Mouse (Mus musculus): ENCODE results near the gene Mmp14. TPM values are rescaled to one million over a fixed set of nuclear protein-coding genes. Genes with fewer than 3 reads are reported as not detected.

Gene Mmp14
- total RNA-seq, 2 experiments from 2014 or later: 8.5 to 14.0 TPM

GRCm38 (mm10) chr14:54443712-54444618 lies 12.6 kb downstream of the Mmp14 start:
- no peak for TF ChIP-seq CTCF (IDR thresholded peaks at IDR 0.05)
- peak overlapping the region; percentile 83 for H3K27ac ChIP-seq
- peak; percentile 77 for DNase-seq
- peak overlapping the region; percentile 21 for H3K4me3 ChIP-seq
- intact Hi-C loops (cut with DNase I): no loop called here

- peak overlapping the region; percentile 20; the same call in 1 of the 2 replicates for H3K27ac ChIP-seq
- DNase-seq: peak; percentile 51
- H3K4me3 ChIP-seq: no peak overlapping the region
- intact Hi-C loops (cut with DNase I): loop anchor here (5.0 kb wide), 1 partner anchor 33 kb away; no protein-coding TSS in a partner anchor
- no peak for TF ChIP-seq CTCF (IDR thresholded peaks at IDR 0.05)
Measured at GRCm38 (mm10) chr14:54445476-54445875, 14.1 kb downstream of the Mmp14 start.

- intact Hi-C loops (cut with DNase I): no loop called here
- Histone ChIP-seq H3K27ac (no peak overlapping the region), H3K4me3 (no peak overlapping the region)
- TF ChIP-seq CTCF (IDR thresholded peaks at IDR 0.05): no peak
- DNase-seq: no peak
Measured at GRCm38 (mm10) chr14:54453566-54453965, 22.2 kb downstream of the Mmp14 start.

GRCm38 (mm10) chr14:54454669-54455528 lies 23.5 kb downstream of the Mmp14 start:
- Histone ChIP-seq H3K4me3 (no peak overlapping the region), H3K27ac (no peak overlapping the region)
- no peak for DNase-seq
- TF ChIP-seq CTCF (IDR thresholded peaks at IDR 0.05): no peak
- intact Hi-C loops (cut with DNase I): no loop called here

GRCm38 (mm10) chr14:54457907-54458569 lies 26.6 kb downstream of the Mmp14 start:
- Histone ChIP-seq H3K4me3 (no peak overlapping the region), H3K27ac (no peak overlapping the region)
- no peak for DNase-seq
- TF ChIP-seq CTCF (IDR thresholded peaks at IDR 0.05): no peak
- intact Hi-C loops (cut with DNase I): no loop called here

DNA sequence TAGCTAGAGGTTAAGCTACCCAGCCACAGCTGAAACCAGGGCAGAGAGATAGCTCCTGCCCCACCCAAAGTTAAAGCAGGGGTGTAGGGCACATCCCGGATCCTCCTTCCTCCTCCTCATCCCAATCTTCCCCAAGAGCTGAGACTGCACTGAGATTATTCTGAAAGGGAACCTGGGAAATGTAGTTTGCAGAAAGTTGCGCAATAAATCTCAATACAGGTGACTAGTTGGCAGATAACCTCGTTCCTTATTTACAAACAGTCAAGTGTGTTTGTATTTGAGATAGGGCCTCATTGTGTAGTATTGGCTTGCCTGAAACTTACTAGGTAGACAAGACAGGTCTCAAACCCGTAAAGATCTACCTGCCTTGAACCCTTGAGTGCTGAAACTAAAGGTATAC lies 30.7 kb downstream of the Mmp14 start:
- DNase-seq: no peak
- TF ChIP-seq CTCF (IDR thresholded peaks at IDR 0.05): no peak
- no peak overlapping the region for H3K27ac ChIP-seq
- intact Hi-C loops (cut with DNase I): loop anchor here (5.0 kb wide), 1 partner anchor 50 kb away; no protein-coding TSS in a partner anchor
- H3K4me3 ChIP-seq: no peak overlapping the region

- Histone ChIP-seq H3K27ac (peak overlapping the region; percentile 90), H3K4me3 (peak overlapping the region; percentile 98)
- no peak for TF ChIP-seq CTCF (IDR thresholded peaks at IDR 0.05)
- no peak for DNase-seq
- intact Hi-C loops (cut with DNase I): loop anchor here (5.0 kb wide), 1 partner anchor 49 kb away; no protein-coding TSS in a partner anchor
Measured at GRCm38 (mm10) chr14:54463108-54463958, 31.9 kb downstream of the Mmp14 start.

DNA sequence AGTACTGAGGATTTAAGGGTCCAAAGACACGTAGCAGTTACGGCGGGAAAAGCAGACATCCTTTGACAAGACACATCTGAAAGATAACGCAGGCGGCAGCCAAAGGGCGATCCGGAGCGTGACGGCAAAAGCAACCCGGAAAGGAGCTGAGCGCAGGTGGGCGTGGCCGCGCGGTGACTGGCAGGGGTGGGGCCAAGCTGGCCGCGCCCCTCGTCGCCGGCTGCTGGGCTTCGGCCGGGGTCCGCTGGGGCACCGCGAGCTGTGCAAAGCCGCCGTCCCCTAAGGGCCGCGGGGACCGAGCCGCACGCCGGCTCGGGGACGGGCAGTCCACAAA lies 32.5 kb downstream of the Mmp14 start, which contains the start of gene Lrp10:
TSS of gene Lrp10 (plus strand) at position 179 of the 334 bp plus-strand sequence.
- TF ChIP-seq CTCF (IDR thresholded peaks at IDR 0.05): no peak
- H3K4me3 ChIP-seq: peak within 1 kb of the TSS; percentile 98
- peak within 1 kb of the TSS; percentile 90 for H3K27ac ChIP-seq
- DNase-seq: peak; percentile 92
- intact Hi-C loops (cut with DNase I): loop anchor here (5.0 kb wide), 1 partner anchor 48 kb away; no protein-coding TSS in a partner anchor

DNA sequence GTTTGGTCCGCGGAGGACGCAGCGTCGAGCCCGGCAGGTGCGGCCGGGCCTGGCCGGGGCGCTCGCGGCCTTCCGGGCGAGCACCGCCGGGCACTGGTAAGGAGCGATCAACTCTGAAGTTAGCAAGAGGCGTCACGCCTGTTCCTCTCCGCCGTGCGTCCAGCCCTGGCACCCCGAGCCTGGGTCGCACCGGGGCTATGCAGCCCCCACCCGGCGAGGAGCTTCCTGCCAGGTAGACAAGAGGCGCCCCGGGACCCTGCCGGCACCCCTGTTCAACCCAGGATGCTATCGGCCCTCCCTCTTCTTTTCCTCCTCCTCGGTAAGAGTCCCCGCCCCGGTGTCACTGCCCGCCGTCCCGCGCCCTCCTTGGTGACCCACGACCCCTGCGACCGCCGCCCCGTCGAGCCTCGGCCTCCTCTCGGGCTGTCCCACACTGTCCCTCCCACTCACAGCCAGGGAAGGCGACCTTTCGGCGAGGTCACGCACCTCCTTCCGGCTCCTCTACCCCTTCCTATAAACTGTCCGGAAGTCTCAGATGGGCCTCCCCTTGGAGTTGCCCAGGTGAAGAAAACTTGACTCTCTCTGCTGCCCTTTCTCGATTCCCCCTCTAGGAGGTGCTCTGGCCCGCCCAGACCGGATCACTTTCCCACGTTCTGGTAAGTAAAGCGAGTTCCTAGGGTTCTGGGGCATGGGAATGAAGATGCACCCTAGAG lies 33.0 kb downstream of the Mmp14 start:
- TF ChIP-seq CTCF (IDR thresholded peaks at IDR 0.05): peak; percentile 73

DNA sequence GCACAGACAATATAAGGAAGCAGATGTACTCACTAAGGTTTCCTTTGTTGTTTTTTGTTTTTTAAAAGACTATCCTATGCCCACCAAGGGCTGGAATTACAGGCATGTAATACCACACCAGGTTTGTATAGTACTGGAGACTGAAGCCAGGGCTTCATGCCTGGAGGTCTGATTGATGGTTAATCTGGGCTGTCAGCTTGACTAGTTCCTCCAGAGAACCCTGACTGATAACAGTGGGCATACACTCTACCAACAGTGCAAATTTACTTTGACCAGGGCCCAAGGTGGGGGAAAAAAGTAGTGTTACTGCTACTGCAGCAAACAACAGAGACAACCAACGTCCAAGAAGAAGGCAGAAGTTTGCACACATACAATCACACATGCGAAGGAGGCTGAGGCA lies 40.1 kb downstream of the Mmp14 start:
- no peak for TF ChIP-seq CTCF (IDR thresholded peaks at IDR 0.05)
- intact Hi-C loops (cut with DNase I): no loop called here
- H3K27ac ChIP-seq: no peak overlapping the region
- no peak for DNase-seq
- no peak overlapping the region for H3K4me3 ChIP-seq

More for the DNA sequence above, 33.0 kb downstream of the Mmp14 start:
- H3K4me3 ChIP-seq: peak overlapping the region; percentile 98
- DNase-seq: peak; percentile 76
- intact Hi-C loops (cut with DNase I): loop anchor here (5.0 kb wide), 1 partner anchor 48 kb away; no protein-coding TSS in a partner anchor
- peak overlapping the region; percentile 90 for H3K27ac ChIP-seq

- TF ChIP-seq CTCF (IDR thresholded peaks at IDR 0.05): no peak
- intact Hi-C loops (cut with DNase I): no loop called here
- Histone ChIP-seq H3K4me3 (no peak overlapping the region), H3K27ac (no peak overlapping the region)
- no peak for DNase-seq
Measured at GRCm38 (mm10) chr14:54472671-54473070, 41.3 kb downstream of the Mmp14 start.

All from gastrocnemius, adult 2 months (tissue).